Mouse (Mus musculus): ENCODE results near the gene Slc10a7. TPM values are rescaled to one million over a fixed set of nuclear protein-coding genes. Genes with fewer than 3 reads are reported as not detected.

The Slc10a7 gene
- total RNA-seq, 2 experiments from 2014 or later = 21.3 to 27.9 TPM

DNA sequence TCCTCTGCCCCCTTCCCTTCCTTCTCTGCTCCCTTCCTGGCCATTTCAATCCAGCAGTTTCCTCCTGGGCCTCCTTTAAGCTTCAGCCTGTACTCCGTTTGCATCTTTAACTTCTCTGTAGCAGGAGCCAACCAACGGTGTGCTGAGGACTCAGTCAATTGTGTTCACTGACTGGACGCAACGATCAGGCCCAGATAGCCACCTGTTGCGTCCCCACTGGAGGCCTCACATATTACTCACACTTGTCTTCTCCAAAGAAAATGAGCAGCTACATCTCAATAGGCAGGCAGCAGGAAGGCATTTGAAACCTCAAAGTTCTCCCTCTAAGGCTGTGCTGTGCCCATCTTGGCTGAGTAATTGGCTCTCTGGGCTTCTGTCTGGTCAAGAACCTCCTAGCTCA is 149.0 kb downstream of the Slc10a7 start:
- no peak for ATAC-seq (replicated peaks; ENCODE audit: poor library complexity, severe bottlenecking)

DNA sequence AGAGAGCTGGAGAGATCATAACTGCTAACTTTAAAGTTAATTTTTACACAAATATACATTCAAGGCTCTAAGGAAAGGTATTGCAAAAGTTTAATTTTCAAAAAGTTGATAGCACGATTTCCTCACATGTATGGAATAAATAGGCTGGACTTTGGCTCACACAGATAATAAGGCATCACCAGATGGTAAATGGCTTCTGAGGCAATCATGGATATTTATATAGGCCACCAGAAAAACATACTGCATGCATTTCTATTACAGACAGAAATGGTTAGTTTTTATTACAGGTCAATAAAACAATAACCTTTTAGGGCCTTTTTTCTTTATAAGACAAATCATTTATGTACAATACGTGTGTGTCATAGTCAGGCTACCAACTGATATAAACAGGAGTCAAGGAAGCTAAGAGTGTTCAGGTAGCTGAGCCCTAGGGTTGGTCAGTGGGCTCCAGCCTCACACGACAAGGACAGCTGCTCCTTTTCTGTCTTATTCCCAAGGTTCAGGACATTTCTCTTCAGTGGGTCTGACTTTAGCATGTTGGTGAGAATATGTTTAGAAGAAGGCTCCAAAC is 150.6 kb downstream of the Slc10a7 start:
- ATAC-seq (replicated peaks; ENCODE audit: poor library complexity, severe bottlenecking) = no peak

DNA sequence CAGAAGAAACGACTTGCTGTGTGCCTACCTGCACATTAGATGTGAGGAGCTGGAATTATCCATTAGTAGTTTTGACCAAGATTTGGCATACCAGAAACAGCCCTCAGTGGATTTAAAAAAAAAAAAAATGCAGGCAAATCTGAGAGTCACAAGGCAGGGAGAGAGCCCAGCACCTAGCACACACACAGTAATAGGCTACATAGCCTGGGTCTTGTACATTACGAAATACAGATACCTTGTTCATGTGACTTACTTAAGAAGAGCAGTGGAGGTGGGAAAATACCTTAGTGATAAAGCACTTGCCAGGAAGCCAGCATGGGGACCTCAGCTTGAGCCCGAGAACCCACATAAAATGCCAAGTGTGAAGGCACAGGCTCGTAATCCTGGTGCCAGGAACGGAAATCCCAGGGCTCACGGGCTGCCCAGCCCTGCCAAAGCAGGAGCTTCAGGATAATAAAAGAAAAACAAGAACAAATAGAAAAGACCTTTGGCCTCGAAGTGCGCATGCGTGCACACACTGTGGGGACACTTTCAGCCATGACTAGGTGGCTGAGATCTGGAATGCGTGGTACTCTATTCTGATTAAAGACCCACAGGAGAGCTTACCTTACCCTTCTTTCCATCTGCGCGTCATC is 155.3 kb downstream of the Slc10a7 start:
- no peak for ATAC-seq (replicated peaks; ENCODE audit: poor library complexity, severe bottlenecking)

DNA sequence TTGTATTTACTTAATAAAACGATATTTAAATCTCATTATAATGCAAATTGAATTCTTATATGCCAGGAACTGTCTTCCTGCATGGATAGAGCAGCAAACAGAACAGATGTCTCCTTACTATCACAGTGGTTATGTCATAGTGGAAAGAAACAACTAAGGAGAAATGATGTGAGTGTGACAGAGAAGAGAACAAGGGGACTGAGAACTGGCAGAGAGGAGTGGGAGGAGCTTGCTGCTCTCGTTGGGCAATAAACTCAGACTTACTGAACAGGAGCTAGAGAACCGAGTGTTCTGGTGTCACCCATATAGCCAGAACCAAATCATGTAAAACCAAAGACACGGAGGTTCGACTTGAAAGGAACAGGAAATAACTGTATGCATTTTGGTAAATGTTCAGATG is 158.3 kb downstream of the Slc10a7 start:
- ATAC-seq (replicated peaks; ENCODE audit: poor library complexity, severe bottlenecking) = no peak

DNA sequence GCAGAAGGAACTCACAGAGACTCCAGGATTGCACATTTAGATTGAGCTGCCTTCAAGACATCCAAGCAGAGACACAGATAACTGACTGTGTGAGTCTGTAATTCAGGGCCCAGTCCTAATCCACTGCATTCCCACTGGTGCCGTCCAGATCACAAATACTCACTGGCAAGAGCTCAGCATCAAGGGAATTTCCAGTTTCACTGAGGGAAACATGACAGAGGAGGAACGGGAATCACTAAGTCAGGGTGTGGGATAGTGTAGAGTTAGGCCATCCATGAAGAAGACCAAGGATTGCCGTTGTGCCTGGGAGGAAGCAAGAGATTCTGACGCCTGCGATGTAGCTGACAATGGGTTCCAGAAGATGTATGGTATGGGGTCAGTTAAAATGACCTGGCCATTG is 159.1 kb downstream of the Slc10a7 start:
- no peak for ATAC-seq (replicated peaks; ENCODE audit: poor library complexity, severe bottlenecking)

DNA sequence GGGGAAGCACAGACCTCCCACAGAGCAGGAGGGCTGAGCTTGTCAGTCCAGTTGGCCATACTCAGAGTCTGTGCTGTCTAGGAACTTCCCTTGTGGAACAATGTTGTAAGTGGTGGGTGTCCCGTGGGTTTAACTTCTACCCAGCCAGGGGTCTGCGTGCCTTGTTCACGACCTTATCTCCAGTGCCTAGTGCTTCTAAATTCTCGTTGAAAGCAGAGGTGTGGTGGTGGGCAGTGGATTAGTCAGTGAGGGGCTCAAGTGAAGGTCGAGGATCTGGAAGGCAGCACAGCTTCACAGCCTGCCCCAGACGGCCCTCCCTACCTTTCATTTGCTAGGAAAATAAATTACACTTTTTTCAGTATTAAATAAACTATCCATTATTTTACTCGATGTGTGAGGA is 161.1 kb downstream of the Slc10a7 start:
- no peak for ATAC-seq (replicated peaks; ENCODE audit: poor library complexity, severe bottlenecking)

DNA sequence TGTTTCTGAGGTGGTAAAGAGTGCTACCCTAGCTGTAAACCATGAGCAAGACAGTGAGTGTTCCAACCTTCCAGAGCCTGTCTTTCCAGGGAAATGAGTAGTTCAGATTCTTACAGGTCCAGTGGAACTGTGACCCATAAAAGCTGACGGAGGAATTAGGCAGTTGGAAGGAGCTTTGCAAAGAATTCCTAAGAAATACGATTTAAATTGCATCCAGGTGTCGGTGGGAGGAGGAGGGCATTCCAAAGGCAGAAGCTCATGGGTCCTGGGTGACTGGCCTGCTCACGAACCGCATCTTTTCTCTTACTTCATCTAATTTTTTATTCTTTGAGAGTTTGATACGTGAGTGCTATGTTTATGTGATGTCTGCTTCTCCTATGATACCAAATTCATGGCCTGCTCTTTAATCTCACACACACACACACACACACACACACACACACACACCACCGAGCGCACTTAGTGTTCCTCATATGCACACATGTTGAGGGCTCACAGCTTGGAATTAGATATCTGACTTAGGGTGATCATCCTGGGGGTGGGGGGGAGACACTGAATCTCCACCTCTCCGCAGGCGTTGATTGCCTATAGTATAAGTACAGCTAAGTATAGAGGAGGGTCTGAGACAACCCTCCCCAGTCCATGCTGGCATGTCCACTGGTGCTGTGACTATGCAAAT is 169.5 kb downstream of the Slc10a7 start:
- no peak for ATAC-seq (replicated peaks; ENCODE audit: poor library complexity, severe bottlenecking)

DNA sequence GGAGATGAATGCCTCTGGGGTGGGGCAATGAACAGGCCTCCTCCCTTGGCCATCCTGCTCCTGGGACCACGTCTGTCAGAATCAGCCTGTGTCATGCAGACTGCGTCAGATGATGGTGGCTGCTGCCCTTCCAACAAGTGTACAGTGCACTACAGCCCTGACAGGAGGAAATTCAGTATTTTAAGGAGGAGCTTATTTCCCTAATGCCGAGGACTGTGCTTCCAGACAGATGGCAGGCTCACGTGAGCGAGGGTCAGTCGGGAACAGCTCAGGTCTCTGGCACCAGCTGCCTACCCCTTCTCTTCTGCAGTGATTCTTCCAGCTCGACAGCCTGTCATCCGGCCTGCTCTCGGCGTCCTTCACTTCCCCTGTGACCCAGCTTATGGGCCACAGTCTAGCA is 181.6 kb downstream of the Slc10a7 start:
- no peak for ATAC-seq (replicated peaks; ENCODE audit: poor library complexity, severe bottlenecking)

DNA sequence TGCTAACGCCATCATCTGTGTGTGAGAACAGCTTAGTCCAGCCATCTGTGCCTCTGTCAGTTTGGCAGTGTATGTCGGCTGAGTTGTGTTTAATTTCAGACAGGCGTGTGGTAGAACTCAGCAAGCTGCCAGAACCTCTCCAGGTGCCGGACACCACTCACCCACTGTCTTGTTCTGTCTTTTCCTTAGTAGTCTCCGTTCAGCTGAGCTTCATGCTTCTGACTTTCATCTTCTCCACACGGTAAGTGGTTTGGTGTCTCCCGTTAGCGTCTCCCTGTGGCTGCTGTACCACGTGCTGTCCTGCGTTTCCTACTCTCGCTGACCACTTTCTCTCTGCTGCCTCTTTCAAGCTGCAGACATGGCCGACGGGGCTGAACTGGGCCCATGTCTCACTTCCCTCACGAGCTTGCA is 189.2 kb downstream of the Slc10a7 start:
- ATAC-seq (replicated peaks; ENCODE audit: poor library complexity, severe bottlenecking) = no peak

DNA sequence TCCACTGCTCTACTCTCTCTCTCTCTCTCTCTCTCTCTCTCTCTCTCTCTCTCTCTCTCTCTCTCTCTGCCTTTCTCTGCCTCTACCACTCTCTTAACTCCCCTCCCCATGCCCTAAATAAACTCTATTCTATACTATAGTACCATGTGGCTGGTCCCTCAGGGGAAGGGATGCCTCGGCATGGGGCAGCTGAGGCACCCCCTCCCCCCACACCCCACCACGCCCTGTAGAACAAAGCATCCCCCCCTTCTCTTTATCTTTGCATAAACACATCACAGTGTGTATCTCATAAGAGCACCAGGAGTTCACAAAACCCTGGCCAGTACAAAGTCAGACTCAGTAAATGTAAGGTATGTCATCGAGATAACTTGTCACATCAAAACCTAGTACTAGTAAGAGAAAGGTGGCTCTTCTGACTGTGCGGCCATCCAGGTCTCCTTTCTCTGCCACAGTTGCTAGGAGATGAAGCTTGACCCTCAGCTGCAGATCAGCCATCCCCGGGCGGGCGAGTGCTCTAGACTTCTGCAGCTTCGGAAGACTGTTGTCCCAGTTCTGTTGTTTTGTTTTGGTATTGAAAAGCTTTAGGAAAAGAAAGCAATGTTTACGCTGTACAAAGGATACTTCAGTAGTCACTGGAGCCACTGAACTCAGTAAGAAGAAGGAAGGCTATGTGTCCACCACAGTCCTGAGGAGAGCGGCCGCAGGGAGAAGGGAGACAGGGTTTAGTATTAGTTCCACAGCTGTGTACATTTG is 194.1 kb downstream of the Slc10a7 start:
- no peak for ATAC-seq (replicated peaks; ENCODE audit: poor library complexity, severe bottlenecking)

DNA sequence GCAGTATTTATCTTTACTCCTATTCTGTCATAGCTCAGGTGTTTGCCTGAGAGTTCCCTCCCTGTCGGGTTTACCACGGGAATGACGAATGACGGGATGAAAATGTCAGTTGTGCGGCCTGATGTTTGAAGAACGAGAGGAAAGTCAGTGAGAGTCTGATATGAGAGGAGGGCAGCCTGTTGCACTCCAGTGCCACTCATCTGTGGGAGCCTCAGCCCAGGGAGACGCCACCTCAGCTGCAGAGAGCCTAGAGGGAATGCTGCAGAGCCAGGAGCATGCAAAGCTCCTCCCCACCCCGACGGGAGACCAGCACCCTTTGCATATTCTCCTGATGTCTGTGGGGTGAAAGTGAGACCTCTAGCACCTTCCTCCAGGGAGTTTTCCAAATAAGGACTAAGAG is 196.8 kb downstream of the Slc10a7 start:
- ATAC-seq (replicated peaks; ENCODE audit: poor library complexity, severe bottlenecking) = no peak

DNA sequence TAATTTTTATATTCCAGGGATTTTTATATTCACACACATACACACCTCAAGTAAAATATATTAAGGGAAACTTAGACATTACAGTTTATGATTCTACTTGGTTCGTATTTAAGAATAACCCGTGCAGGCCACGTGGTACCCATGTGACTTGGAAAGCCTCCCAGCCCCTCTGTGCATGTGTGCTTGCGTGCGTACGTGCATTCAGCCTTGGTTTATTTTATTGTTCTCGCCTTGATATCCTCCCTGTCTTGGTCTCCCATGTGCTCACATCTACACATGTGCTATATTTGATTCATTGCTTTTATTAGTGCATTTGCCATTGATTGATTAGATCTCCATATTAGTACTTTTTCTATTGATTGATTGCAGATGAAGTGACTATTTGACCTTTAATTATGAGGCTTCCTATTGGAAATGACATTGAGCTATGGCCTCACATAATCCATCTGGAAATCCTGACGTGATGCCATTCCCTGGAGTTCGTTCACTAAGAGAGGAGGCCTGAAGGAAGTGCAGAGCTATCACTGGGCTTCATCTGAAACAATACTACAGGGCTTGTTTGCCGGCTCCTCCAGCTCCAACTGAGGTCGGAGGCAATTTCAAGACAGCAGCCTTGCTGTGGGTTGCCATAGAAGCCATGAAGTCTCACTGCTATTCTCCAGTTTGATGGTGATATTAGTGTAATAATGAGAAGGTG is 200.9 kb downstream of the Slc10a7 start:
- ATAC-seq (replicated peaks; ENCODE audit: poor library complexity, severe bottlenecking) = no peak

DNA sequence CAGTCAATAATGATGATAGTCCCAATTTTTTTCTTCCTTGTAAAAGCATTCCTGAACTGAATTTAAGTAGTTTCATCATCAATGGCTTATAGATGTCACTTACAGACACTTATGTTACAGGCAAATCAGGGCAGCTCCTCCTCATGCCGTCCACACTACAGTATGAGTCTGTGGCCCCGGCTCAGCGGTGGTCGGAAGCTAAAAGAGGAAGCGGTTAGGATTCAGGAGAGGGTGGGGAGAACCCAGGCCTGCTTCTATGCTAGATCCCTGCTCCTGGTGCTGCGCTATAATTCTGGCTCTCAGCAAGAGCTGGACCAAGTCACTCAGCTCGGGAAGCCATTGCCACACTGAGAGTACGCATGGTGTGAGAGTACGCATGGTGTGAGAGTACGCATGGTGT is 201.8 kb downstream of the Slc10a7 start:
- peak; percentile 98 for ATAC-seq (replicated peaks; ENCODE audit: poor library complexity, severe bottlenecking)

DNA sequence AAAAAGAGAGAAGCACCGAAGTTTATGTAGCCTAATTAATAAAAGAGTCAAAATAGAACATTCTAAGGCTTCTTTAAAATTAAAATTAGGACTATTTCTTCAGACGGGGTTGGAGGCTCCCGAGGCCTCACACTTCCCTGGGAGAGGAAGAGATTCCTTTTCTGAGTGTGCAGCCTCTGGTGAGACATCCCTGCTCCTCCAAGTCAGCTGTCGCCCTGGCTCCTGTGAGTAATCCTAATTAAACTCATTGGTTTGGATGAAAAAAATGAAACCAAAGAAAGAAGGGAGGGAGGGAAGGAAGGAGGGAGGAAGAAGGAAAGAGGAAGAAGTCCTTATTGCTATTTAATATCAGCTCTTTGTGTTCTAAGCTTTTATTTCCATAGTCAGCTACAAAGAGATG is 205.7 kb downstream of the Slc10a7 start:
- ATAC-seq (replicated peaks; ENCODE audit: poor library complexity, severe bottlenecking) = no peak

DNA sequence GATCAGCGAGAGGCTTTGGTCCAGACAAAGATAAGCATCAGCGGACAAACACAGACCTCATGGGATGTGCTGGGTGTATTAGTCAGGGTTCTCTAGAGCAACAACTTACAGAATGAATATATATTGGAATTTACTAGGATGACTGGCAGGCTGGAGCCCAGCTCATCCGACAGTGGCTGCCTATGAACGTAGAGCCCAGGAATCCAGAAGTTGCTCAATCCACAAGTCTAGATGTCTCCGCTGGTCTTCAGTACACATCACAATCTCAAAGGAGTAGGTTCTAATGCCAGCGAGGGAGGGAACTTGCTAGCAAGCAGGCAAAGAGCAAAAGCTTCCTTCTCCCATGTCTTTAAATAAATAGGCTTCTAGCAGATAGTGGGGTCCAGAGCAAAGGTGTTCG is 207.4 kb downstream of the Slc10a7 start:
- no peak for ATAC-seq (replicated peaks; ENCODE audit: poor library complexity, severe bottlenecking)

DNA sequence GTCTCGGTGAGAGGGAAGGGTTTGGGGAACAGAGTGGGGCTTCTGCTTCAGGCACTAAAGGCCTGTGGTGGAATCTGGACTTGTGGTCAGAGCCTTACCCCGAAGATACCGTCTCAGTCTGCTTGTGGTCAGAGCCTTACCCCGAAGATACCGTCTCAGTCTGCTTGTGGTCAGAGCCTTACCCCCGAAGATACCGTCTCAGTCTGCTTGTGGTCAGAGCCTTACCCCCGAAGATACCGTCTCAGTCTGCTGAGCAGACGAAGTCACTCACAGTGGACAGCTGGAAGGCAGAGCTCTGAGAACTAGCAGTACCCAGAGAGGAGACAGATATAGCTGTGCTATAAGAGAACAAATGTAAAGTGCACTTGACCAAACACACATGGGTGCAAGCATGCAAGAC is 208.0 kb downstream of the Slc10a7 start:
- peak; percentile 89 for ATAC-seq (replicated peaks; ENCODE audit: poor library complexity, severe bottlenecking)

DNA sequence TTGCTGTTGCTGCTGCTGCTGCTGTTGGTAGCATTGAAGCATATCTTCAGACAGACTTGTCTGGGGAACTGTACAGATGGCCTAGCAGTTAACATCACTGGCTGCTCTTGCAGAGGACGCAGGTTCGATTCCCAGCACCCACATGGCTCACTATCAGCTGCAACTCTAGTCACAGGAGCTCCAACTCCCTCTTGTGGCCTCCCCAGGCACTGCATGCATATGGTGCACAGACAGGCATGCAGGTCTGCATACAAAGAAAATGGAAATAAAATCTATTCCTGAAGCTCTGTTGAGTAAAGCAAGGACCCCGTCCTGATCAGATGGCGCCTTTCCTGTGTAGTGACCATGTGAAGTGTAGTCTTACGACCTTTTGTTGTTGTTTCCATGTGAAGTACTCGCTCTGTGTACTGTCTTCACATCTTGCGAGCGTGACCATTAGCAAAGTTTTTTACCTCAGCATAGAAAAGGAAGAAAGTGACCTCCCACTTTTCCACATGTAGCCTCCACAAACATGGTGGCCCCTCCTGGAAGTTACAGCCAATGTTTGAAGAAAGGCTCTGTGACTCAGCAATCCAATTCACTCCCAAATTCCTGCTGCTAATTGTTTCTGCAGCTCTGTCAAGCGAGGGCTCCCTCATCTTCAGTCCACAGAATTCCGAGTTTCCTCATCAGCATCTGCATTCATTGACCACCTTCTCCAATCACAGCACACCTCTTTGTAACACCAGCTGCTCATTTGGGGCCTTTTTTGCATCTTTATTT is 210.3 kb downstream of the Slc10a7 start:
- ATAC-seq (replicated peaks; ENCODE audit: poor library complexity, severe bottlenecking) = no peak

DNA sequence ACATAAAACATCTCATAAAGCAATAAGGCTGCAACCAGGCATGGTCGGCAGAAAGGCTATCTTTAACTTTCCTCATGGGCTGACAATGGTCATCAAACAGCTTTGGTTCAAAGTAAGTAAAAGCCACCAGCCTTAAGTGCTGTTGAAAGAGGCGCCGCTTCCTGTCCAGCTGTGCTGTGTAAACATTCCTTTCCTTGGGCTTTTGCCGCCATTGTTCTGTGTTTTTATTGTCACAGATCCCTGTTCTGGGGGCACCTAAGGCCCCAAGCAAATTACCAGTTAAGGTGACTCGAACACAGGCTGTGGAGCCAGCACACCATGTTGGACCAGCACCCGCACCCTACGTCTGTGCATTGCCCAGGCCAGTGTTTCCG is 210.9 kb downstream of the Slc10a7 start:
- no peak for ATAC-seq (replicated peaks; ENCODE audit: poor library complexity, severe bottlenecking)

DNA sequence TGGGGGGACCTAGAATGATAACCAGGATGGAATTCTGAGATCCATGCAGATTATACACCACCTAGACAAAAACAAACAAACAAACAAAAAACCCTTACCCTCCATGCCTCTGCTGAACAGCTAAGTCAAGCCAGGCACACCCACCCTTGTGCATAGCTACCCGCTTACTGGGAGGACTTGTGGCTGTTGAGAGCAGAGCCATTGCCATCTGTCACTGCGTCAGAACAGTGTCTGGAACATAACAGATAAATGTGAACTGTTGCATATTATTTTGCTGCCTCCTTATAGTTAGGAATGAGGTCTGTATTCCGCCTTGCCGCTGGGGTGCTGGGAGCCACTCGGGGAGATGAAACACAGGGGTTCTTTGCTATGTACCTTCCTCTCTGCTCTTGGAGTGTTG is 212.4 kb downstream of the Slc10a7 start:
- no peak for ATAC-seq (replicated peaks; ENCODE audit: poor library complexity, severe bottlenecking)

DNA sequence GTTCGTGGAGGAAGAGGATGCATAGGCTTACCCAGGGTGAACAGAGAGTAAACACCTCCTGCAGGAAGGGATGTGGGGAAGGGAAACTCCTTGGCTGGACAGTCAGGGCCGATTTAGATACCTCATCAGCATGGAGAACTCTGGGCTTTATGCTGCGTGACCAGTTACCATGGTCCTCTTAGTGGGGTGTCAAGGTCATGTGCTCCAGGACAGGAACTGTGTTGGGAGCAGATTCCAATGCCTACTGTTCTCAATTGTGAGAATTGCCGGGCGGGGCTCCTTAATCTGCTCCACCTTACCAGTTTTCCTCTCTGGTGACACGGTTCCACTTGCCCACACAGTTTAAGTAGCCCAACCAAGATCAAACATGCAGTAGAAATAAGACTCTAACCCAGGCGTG is 213.1 kb downstream of the Slc10a7 start:
- ATAC-seq (replicated peaks; ENCODE audit: poor library complexity, severe bottlenecking) = no peak

All from granulocyte monocyte progenitor cell, adult 5-6 weeks (primary cell).